Mouse (Mus musculus): Measurements from ENCODE around the gene Tdp1.
A peak's percentile ranks its signal among the peaks of the same experiment; 100 is the strongest.

Gene Tdp1

GRCm38 (mm10) chr12:99884269-99885261 lies at the start of gene Tdp1, which contains the start of gene Efcab11:
Tdp1 (plus strand) TSS chr12:99884517.
Efcab11 (minus strand) TSS chr12:99884439.
- DNase-seq = peak; percentile 93

DNA sequence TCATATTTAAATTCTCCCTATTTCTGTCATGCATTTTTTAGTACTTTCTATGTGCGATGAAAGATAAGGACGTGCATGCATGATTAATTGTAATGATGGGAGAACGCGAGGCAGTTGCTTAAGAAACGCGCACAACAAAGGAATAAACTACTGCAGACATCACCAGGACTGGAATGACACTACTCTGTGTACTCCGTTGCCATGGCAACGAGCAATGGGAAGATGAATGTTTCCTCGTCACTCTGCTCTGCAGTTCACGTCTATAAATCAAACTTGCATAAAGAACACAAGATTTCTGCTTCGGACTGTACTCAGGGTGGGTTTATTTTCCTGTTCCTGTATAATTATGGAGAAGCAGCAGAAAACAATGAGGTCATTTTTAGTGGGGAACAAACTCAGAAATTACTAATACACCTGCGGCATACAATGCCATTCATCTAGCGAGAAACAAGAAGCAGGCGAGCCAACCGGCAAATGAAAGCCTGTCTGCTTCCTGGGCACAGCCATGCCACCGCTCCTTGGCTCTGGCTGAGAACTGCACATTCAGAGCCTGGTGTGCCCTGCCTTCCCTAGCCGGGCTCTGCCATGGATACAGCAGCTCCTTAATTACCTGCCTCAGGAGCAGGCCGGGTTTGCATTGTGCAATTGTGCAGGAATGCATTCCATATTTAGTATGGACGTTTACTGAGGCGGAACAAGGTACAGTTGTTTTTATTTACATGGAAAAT lies 47.7 kb upstream of the Tdp1 start:
- peak; percentile 52 for DNase-seq

DNA sequence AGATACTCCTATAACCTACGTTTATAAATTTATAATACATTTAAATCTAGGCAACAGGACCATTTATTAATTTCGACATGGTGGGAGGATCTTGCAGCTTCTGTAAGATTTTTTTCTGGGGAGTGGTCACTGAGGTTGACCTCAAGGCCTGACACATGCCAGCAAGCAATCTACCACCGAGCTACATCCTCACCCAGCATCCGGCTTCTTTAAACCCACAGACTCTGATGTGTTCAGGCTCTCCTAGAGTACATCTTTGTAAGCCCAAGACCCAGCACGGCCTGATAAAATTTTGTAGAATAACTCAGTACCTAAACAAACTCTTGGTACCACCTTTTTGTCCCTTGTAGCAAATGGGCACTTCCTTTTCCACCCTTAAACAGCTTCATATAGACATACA lies 46.8 kb upstream of the Tdp1 start:
- no peak for DNase-seq

- DNase-seq = no peak
Observed at GRCm38 (mm10) chr12:99838109-99838508, 46.2 kb upstream of the Tdp1 start.

DNA sequence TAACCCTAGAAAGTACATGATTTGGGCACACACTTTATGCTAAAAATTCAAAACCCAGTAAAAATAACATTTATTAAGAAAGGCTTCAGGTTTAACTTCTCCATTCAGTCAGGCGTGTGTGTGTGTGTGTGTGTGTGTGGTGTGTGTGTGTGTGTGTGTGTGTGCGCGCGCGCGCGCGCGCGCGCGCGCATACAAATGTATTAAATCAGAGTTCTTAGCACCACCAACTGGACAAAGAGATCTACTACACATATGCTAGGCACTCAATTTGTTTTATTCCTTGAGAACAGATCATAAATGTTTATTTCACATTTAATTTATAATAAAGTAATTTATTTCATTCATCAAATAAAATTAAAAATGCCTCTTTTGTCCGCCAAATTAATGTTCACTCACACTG lies 45.6 kb upstream of the Tdp1 start:
- DNase-seq = peak; percentile 57

GRCm38 (mm10) chr12:99844951-99845350 lies 39.4 kb upstream of the Tdp1 start:
- DNase-seq = no peak

DNA sequence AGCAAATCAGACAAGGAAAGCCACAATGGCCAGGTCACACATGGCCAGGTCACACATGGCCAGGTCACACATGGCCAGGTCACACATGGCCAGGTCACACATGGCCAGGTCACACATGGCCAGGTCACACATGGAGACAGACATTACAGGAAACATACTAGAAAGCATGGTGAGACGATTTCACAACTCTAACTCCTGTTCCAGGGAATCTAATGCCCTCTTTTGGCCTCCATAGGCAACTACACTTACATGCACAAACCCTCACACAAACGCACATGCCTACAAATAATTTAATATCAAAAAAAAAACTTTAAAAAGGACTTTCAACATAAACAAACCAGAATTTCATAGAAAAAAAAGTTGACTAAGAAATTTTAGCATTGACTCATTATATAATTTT lies 34.3 kb upstream of the Tdp1 start:
- no peak for DNase-seq

GRCm38 (mm10) chr12:99853323-99854258 lies 30.7 kb upstream of the Tdp1 start:
- no peak for DNase-seq

GRCm38 (mm10) chr12:99856011-99856410 lies 28.3 kb upstream of the Tdp1 start:
- DNase-seq = peak; percentile 19

GRCm38 (mm10) chr12:99858664-99859063 lies 25.7 kb upstream of the Tdp1 start:
- DNase-seq = no peak

DNA sequence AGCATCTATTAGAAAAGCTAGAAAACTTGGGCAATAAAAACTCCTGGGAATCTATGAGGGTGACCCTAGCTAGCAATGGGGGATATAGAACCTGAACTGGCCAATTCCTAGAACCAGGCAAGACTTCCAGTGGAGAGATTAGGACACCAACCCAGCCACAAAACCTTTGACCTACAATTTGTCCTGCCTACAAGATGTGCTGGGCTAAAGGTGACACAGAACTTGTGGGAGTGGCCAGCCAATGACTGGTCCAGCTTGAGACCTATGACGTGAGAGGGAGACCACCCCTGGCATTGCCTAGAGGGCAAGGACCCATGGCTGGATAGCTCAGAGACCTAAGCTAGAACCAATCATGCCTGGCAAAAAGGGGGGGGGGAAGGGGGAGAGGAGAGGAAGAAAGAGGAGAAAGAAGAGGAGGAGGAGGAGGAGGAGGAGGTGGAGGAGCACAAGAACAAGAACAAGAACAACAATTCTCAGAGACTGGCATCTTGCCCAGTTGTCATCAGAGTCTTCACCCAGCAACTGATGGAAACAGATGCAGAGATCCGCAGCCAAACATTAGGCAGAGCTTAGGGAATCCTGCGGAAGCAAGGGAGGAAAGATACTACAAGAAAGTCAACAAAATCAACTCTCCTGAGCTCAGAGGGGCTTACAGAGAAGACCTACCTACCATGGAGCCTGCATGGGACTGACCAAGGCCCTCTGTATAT lies 24.8 kb upstream of the Tdp1 start:
- no peak for DNase-seq

- DNase-seq = peak; percentile 38
Observed at GRCm38 (mm10) chr12:99860981-99861380, 23.3 kb upstream of the Tdp1 start.

GRCm38 (mm10) chr12:99864613-99865012 lies 19.7 kb upstream of the Tdp1 start:
- DNase-seq = no peak

DNA sequence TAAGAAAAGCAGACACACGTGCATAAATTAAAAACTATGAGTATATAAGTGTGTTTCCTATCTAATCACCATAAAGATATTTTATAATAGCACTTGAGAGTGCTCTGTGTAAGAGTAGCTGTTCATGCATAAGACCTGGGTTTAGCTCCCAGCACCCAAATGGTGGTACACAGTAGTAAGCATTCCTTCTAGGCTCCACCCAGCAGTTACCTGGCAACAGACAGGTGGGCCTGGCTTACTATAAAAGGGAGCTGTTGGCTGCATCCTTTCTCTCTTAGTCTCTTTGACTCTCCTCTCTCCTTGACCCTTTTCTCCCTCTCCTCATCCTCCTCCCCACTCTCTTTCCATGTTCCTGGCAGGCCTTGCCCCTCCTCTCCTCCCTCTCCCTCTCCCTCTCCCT lies 15.5 kb upstream of the Tdp1 start:
- DNase-seq = no peak

- DNase-seq = no peak
Observed at GRCm38 (mm10) chr12:99873443-99873842, 10.9 kb upstream of the Tdp1 start.

DNA sequence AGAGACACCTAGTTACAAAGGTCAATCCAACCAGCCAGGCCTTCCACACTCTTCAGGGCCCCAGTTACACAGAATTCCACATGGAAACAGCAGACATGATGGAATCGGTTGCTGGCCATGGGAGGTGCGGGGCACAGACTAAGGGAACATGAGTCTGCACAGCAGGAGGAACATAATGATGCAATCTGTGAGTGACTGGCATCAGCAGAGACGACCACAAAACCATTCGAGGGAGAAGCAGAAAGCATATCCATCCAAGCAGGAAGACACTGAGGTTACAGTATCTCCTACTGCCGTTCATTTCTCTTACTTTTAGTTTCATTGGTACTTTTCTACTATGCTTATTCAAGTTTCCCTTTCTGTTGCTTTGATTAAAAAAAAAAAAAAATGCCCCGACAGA lies 9.7 kb upstream of the Tdp1 start:
- no peak for DNase-seq

GRCm38 (mm10) chr12:99883000-99883712 lies 1.2 kb upstream of the Tdp1 start:
- peak; percentile 84 for DNase-seq

- DNase-seq = peak; percentile 54
Observed at GRCm38 (mm10) chr12:99883713-99884105, 608 bp upstream of the Tdp1 start.

DNA sequence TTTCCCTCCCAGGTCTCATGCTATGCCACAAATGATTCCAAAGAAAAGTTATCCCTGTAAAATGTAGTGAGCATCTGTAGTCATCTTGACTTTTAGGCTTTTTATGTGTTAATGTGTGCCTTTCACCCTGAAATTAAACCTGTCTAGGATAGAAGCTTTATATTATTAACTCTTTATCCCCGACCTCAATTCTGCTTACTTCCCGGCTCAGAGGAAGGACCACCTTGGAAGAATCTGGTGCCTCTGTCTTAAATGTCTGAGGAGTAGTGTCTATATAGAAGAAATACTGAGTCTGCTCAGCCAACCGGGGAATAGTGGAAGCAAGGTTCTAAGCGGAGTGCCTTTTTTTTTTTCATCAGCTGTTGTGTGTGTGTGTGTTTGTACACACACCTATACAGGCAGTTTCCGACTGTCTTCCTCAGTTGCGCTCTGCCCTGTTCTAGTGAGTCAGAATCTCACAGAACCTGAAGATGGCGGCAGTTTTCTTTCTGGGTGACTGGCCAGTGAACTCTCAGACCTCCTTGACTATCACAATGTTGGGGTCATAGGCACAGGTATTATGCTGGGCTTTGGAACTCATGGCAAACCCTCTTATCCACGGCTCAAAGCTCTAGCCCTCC lies 1.1 kb downstream of the Tdp1 start:
- no peak for DNase-seq

- no peak for DNase-seq
Observed at GRCm38 (mm10) chr12:99897846-99898245, 13.5 kb downstream of the Tdp1 start.

Measured in cerebellum, adult 9-10 months (tissue).